ENCODE assay signal across 8 mouse cellular contexts in the genomic region with DNA sequence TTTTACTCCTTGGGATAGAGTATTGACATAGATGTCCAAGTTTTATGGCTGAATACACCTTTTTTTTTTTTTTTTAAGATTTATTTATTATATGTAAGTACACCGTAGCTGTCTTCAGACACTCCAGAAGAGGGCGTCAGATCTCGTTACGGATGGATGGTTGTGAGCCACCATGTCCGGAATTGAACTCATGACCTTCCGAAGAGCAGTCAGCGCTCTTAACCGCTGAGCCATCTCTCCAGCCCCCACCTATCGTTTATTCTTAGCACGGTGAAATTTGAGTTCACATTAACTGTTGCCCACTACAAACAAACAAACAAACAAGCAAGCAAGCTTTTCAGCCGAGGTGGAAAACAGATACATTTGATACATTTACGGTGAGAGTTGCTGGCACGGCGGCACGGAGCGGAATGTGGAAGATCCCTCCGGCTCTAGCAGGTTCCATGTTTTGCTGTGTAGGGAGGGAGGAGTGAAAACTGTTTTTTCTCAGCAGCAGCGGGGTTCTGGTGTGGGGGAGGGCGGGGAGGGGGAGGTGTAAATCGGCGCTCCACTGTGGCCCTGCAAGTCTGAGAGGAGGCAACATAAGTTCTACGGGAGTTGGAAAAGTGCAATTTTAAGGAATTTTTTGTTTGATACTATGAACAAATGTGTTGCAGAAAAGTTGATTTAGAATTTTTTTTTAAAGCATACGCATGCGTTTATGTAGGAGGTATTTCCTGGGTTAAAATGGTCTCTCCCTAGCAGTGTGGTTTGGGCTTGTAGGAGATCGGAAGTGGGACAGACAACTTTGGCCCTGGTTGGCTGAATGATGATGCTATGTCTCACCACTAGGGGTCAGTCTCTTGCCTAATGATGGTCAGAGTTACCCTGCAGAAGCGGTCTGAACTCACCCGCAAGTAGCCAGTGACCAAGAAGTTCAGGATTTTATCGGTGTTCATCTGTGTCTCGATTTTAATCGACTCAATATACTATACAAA. TPM values are rescaled to one million over a fixed set of nuclear protein-coding genes. Genes with fewer than 3 reads are reported as not detected.
DNase-seq lines count a peak whose midpoint lies in the region; ATAC-seq and TF ChIP-seq lines count a peak whose summit lies in the region.

No protein-coding gene starts in this region.

- under 1% methylated on average over 30 of the region's 30 CpGs for WGBS in bone marrow, adult 2 months
- 1% methylated on average over 30 of the region's 30 CpGs for WGBS in embryonic facial prominence, embryonic 15.5 days
- WGBS in limb, embryonic 14.5 days: 3% methylated on average over 30 of the region's 30 CpGs
- 5% methylated on average over 30 of the region's 30 CpGs for WGBS in midbrain, postnatal 0 days

- H3K4me3 ChIP-seq in bone marrow, adult 2 months (replicated peaks; ENCODE audit: control insufficient read depth, low read depth, low read length): peak overlapping the region; percentile 69
- H3K4me3 ChIP-seq in embryonic facial prominence, embryonic 15.5 days (replicated peaks): peak overlapping the region; percentile 43
- H3K4me3 ChIP-seq in limb, embryonic 14.5 days (replicated peaks; ENCODE audit: low read length): peak overlapping the region; percentile 44
- H3K4me3 ChIP-seq in midbrain, postnatal 0 days (ENCODE audit: low read depth, low read length): peak overlapping the region; percentile 33

- peak; percentile 94 for TF ChIP-seq CTCF in bone marrow, adult 2 months (IDR thresholded peaks at IDR 0.05; ENCODE audit: control insufficient read depth, insufficient read depth, low read length)
- TF ChIP-seq CTCF in midbrain, postnatal 0 days (IDR thresholded peaks at IDR 0.05): peak; percentile 94

- H3K36me3 ChIP-seq in embryonic facial prominence, embryonic 15.5 days: no peaks in the 10 kb centered on the region
- H3K36me3 ChIP-seq in limb, embryonic 14.5 days (ENCODE audit: control insufficient read depth, insufficient read depth, low read length): no peaks in the 10 kb centered on the region
- peaks cover 3% of the 10 kb centered on the region; the same call in 1 of the 2 replicates for H3K36me3 ChIP-seq in midbrain, postnatal 0 days (ENCODE audit: insufficient read depth, low read length)

- ATAC-seq in embryonic facial prominence, embryonic 15.5 days (ENCODE audit: insufficient number of reproducible peaks, low FRiP score, low TSS enrichment, low read depth): peak; percentile 84
- ATAC-seq in limb, embryonic 14.5 days (ENCODE audit: low FRiP score, low read depth): peak; percentile 88
- peak; percentile 87 for ATAC-seq in midbrain, postnatal 0 days (ENCODE audit: low FRiP score)

- H3K4me1 ChIP-seq in bone marrow, adult 2 months (ENCODE audit: control insufficient read depth, insufficient read depth, low read length): peaks cover 1% of the 10 kb centered on the region
- peaks cover 9% of the 10 kb centered on the region for H3K4me1 ChIP-seq in embryonic facial prominence, embryonic 15.5 days
- no peaks in the 10 kb centered on the region for H3K4me1 ChIP-seq in limb, embryonic 14.5 days (ENCODE audit: control insufficient read depth, insufficient read depth, low read length)
- no peaks in the 10 kb centered on the region for H3K4me1 ChIP-seq in midbrain, postnatal 0 days (ENCODE audit: insufficient read depth, low read length)

- no peak for TF ChIP-seq POLR2A in bone marrow, adult 2 months (IDR thresholded peaks at IDR 0.05; ENCODE audit: borderline replicate concordance, control insufficient read depth, low read depth, low read length)
- TF ChIP-seq POLR2A in limb, embryonic 14.5 days (IDR thresholded peaks at IDR 0.05; ENCODE audit: borderline replicate concordance, extremely low read depth, insufficient read depth, insufficient read length): peak; percentile 25; the same call in 1 of the 2 replicates

- no peak overlapping the region for H3K27ac ChIP-seq in bone marrow, adult 2 months (ENCODE audit: control insufficient read depth, insufficient read depth, low read depth, low read length, poor library complexity)
- H3K27ac ChIP-seq in embryonic facial prominence, embryonic 15.5 days (replicated peaks): peak overlapping the region; percentile 70
- peak overlapping the region; percentile 77 for H3K27ac ChIP-seq in limb, embryonic 14.5 days (replicated peaks; ENCODE audit: low read depth, low read length)
- peak overlapping the region; percentile 32; the same call in 1 of the 2 replicates for H3K27ac ChIP-seq in midbrain, postnatal 0 days (ENCODE audit: low read depth, low read length)

- no peaks in the 10 kb centered on the region for H3K9me3 ChIP-seq in embryonic facial prominence, embryonic 15.5 days (replicated peaks)
- H3K9me3 ChIP-seq in limb, embryonic 14.5 days (ENCODE audit: control insufficient read depth, low read length): no peaks in the 10 kb centered on the region
- H3K9me3 ChIP-seq in midbrain, postnatal 0 days (ENCODE audit: low read length): no peaks in the 10 kb centered on the region

- H3K4me2 ChIP-seq in embryonic facial prominence, embryonic 15.5 days (replicated peaks): peak overlapping the region; percentile 43
- peak overlapping the region; percentile 55 for H3K4me2 ChIP-seq in limb, embryonic 14.5 days (replicated peaks; ENCODE audit: low read depth, low read length, severe bottlenecking)
- peak overlapping the region; percentile 58 for H3K4me2 ChIP-seq in midbrain, postnatal 0 days (ENCODE audit: low read depth, low read length, poor library complexity, severe bottlenecking)

- 0 out of 2 replicates have a peak overlapping the region, but pooled peaks have one; percentile 0 for H3K9ac ChIP-seq in embryonic facial prominence, embryonic 15.5 days
- H3K9ac ChIP-seq in limb, embryonic 14.5 days (ENCODE audit: low read depth, low read length, severe bottlenecking): peak overlapping the region; percentile 55
- no peak overlapping the region for H3K9ac ChIP-seq in midbrain, postnatal 0 days (replicated peaks; ENCODE audit: low read length, poor library complexity, severe bottlenecking)

- DNase-seq in B cell, adult 2 months: peak; percentile 76 to 78
- DNase-seq in heart, adult 8-10 months (ENCODE audit: low spot score): peak; percentile 94
- DNase-seq in kidney, adult 9 months: peak; percentile 96
- peak; percentile 94 for DNase-seq in limb, embryonic 14.5 days (ENCODE audit: low spot score)
- DNase-seq in midbrain, postnatal 0 days (ENCODE audit: low spot score): peak; percentile 91
- peak; percentile 18 to 57 for DNase-seq in spleen, postnatal 14 days (ENCODE audit: low spot score in 2 of 2)

- no peaks in the 10 kb centered on the region for H3K27me3 ChIP-seq in embryonic facial prominence, embryonic 15.5 days
- H3K27me3 ChIP-seq in limb, embryonic 14.5 days (ENCODE audit: control insufficient read depth, insufficient read depth, low read length): no peaks in the 10 kb centered on the region
- H3K27me3 ChIP-seq in midbrain, postnatal 0 days (ENCODE audit: insufficient read depth, low read length): no peaks in the 10 kb centered on the region

RNA-seq across cellular contexts. Expression of a gene that starts 37.9 kb away (rescaled TPM):
- 1.4 and 2.9 TPM in 2 replicates for polyA plus RNA-seq in bone marrow, adult 2 months (2011; ENCODE audit: insufficient read depth, insufficient read length, low replicate concordance, missing spikeins)
- 15.8 and 16.7 TPM in 2 replicates for polyA plus RNA-seq in embryonic facial prominence, embryonic 15.5 days (2015; fragmentation: Nextera tagmentation; extraction: Ambion mirVana)
- 10 to 100 TPM; 11.4 to 18.7 (median 14.9) TPM for total RNA-seq in heart, adult 8-10 months (2022)
- polyA plus RNA-seq in limb, embryonic 14.5 days (2012; rRNA removed): 13.7 and 14.9 TPM in 2 replicates
- polyA plus RNA-seq in limb, embryonic 14.5 days (2014; fragmentation: Nextera tagmentation; extraction: Ambion mirVana): 20.6 and 23.2 TPM in 2 replicates
- 39.4 and 46.8 TPM in 2 replicates for total RNA-seq in midbrain, postnatal 0 days (2014; rRNA removed)
- 24.7 and 28.5 TPM in 2 replicates for polyA plus RNA-seq in midbrain, postnatal 0 days (2015; fragmentation: Nextera tagmentation; extraction: Ambion mirVana)

Comparison
In these comparisons a context has a peak if more than half of its experiments do, and no peak if none do; other contexts are left out.
1. DNase-seq: peak in every context shown above with its lines; median percentile 96 in kidney, adult 9 months; 94 in heart, adult 8-10 months; 94 in limb, embryonic 14.5 days; 91 in midbrain, postnatal 0 days; 77 in B cell, adult 2 months; 38 in spleen, postnatal 14 days.